Mouse (Mus musculus) macrophage (primary cell): ENCODE results near the gene Aloxe3. TPM values are rescaled to one million over a fixed set of nuclear protein-coding genes. Genes with fewer than 3 reads are reported as not detected.

Experiments
- H3K27ac ChIP-seq: fragments of 350-480 bp; formaldehyde crosslinking; 2 replicates; pipeline ENCODE4 v1.9.0; 2021
- H3K36me3 ChIP-seq: fragments of 350-480 bp; formaldehyde crosslinking; 2 replicates; pipeline ENCODE4 v1.9.0; 2021; ENCODE audit errors: inconsistent target
- H3K4me3 ChIP-seq: fragments of 350-480 bp; formaldehyde crosslinking; 2 replicates; pipeline ENCODE4 v1.9.0; 2021; ENCODE audit errors: inconsistent target
- H3K79me2 ChIP-seq: fragments of 350-480 bp; formaldehyde crosslinking; 2 replicates; pipeline ENCODE4 v1.9.0; 2021; ENCODE audit errors: inconsistent target
- WGBS: methylation state at CpG from one replicate; pipeline ENCODE4 v1.1.7; 2026; ENCODE audit warnings: inconsistent platforms; ENCODE audit not compliant: missing documents; 5-methylcytosine and 5-hydroxymethylcytosine counted together
- polyA plus RNA-seq: library from polyadenylated mRNA; stranded (reverse); fragments of 250-400 nt; gene quantifications from 3 replicates; pipeline ENCODE4 v1.2.4, GENCODE M21; 2018; ENCODE audit warnings: inconsistent platforms

The Aloxe3 gene
- polyA plus RNA-seq, 1 experiment from 2014 or later, result not detected

DNA sequence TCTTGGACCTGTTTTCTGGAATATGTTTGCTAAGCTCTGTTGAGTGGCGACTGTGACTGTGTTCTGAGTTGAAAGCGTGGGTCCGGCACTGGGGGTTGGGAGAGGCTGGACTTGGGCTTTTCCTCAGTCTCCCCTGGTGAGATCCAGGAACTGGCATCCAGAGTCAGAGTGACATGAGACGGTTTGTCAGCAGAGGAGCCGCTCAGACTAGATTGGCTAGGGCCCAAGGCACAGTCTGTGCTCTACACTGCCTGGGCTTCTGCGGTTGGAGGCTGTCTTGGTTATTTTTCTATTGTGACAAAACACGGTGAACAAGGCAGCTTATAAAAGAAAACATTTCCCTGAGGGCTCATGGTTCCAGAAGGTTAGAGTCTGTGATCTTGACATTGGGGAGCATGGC, 21.9 kb downstream of the Aloxe3 start:
- Histone ChIP-seq H3K36me3 (no peaks in the 10 kb centered on the region), H3K79me2 (no peaks in the 10 kb centered on the region), H3K4me3 (no peak overlapping the region), H3K27ac (no peak overlapping the region)
- 87% methylated on average over 7 of the region's 7 CpGs for WGBS

DNA sequence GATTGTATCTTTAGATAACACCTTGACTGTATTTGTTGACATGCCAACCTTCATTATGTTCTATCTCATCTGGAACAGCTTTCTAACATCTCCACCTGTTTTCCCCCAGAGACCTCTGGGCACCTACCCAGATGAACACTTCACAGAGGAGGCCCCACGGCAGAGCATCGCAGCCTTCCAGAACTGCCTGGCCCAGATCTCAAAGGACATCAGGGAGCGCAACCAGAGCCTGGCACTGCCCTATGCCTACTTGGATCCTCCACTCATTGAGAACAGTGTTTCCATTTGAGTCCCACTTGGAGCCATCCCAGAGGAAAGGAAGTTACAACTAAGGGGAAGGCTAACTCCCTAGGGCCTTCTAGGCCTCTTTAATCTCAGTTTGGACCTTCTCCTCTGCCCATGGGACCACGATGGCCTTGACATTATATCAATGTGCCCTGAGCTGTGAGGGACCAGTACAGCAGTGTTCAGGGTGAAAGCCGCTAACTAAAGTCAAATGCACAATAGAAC, 22.8 kb downstream of the Aloxe3 start:
- Histone ChIP-seq H3K79me2 (no peaks in the 10 kb centered on the region), H3K4me3 (no peak overlapping the region), H3K27ac (no peak overlapping the region), H3K36me3 (no peaks in the 10 kb centered on the region)
- WGBS, result 85% methylated on average over 5 of the region's 5 CpGs

DNA sequence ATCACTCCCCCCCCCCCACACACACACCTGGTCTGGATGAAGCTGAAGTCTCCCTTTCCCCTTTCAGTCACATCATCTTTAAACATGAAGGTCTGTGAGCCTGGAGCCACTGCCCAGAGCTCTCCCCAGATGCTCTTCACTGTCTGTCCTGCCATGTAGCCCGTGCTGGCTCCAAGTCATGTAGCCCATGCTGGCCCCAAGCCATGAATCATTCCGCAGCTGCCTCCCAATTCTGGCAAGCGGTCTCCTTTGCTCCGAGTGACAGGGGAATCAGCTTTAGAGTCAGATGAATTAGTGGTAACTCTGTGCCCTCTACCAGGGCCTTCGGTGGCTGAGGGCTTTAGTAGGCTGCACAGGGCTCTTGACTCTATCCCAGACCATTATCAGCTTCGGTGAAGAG, 24.0 kb downstream of the Aloxe3 start:
- no peak overlapping the region for H3K27ac ChIP-seq
- H3K4me3 ChIP-seq, result no peak overlapping the region
- no peaks in the 10 kb centered on the region for H3K79me2 ChIP-seq
- H3K36me3 ChIP-seq, result no peaks in the 10 kb centered on the region
- 80% methylated on average over 6 of the region's 6 CpGs for WGBS

DNA sequence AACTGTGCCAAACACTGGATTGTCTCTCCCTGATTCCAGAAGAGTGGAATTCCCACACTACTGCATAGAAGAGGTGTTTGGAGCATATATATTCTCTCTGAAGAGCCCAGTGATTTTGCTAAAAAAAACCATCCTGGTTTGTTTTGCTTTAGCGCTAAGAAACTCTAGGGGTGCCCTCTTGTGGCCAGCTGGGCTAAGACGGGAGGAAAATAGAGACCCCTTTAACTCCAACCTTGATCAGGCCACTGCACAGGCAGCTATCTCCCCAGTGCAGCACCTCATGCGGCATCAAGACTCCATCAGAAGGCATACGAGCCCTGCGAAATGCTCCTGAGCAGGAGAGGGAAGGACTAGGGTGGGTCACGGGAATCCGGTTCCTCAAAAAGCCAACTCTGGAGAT, 24.7 kb downstream of the Aloxe3 start:
- Histone ChIP-seq H3K36me3 (no peaks in the 10 kb centered on the region), H3K4me3 (no peak overlapping the region), H3K79me2 (no peaks in the 10 kb centered on the region), H3K27ac (no peak overlapping the region)
- whole genome bisulfite sequencing, result 10% methylated on average over 7 of the region's 7 CpGs

DNA sequence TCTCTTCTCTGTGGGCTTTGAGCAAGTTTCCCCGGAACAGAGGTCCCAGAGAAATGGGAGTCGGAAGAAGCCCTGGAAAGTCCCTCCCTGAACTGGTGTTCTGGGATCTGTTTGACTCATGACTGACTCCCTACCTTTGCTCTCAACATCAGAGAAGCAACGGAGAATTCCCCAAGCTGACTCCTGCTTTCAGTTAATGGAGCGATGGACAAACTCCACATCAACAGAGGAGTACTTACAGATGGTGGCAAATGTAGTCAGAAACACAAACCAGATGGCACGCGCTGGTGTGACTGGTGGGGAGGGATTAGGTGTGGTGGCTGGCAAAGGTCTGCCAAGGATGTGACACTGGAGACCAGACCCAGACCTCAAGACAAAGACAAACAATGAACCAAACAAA, 25.3 kb downstream of the Aloxe3 start:
- 80% methylated on average over 6 of the region's 6 CpGs for WGBS
- H3K36me3 ChIP-seq, result no peaks in the 10 kb centered on the region
- no peaks in the 10 kb centered on the region for H3K79me2 ChIP-seq
- H3K4me3 ChIP-seq, result no peak overlapping the region
- H3K27ac ChIP-seq, result no peak overlapping the region

DNA sequence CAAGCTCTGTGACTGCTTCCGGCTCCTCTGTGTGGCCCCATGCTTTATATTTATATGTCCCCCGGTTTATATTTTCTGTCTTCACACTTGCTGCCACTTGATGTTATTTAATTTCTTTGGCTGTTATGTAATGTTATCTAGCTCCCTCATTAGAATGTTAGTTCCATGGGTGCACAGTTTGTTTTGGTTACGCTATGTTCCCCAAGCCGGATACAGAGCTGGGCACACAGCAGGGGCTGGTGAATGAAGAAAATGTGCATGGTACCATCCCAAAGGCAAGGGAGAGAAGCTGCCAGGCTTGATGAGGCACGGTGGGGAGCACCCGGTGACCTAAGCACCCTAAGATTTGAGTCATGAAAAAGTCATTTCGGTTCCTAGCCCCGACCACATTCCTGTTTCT, 28.1 kb downstream of the Aloxe3 start:
- 81% methylated on average over 8 of the region's 8 CpGs for WGBS
- H3K4me3 ChIP-seq, result no peak overlapping the region
- H3K36me3 ChIP-seq, result no peaks in the 10 kb centered on the region
- H3K27ac ChIP-seq, result no peak overlapping the region
- H3K79me2 ChIP-seq, result no peaks in the 10 kb centered on the region

DNA sequence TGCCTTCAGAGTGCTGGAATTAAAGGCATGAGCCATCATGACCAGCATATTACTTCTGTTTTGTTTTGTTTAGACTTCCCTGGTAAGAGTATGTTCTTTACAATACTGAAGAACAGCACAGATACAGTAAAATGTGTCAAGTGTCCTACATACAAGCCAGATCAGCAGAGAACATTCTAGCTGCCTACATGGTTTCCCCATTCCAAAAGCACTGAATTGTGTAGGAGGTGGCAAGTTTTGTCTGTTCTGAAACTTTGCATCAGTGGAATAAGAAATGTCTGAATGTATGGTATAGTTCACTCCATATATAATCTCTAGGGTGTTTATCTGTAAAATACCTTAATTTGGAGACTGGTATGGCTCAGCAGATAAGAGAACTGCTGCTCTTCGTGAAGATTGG, 29.7 kb downstream of the Aloxe3 start:
- Histone ChIP-seq H3K27ac (no peak overlapping the region), H3K4me3 (no peak overlapping the region), H3K36me3 (no peaks in the 10 kb centered on the region), H3K79me2 (no peaks in the 10 kb centered on the region)
- 29% methylated on average over 1 of the region's 1 CpGs for WGBS

DNA sequence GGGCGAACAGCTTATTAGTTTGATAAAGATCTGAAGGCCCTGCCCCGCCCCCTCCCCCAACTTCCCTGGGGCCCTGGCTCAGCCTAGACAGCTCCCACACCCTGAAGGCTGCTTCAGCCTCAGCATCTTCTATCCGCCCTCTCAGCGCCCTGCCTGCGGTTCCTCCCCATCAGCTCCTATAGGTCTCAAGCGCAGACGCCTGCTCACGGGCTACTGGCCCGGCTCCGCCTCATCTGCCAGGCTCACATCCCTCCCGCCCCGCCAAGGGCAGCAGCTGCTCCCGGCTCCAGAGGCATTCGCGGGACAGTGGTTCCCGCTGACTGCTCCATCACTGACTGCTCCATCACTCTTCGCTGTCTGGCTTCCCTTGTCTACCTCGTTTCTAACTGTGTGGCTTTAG, 31.1 kb downstream of the Aloxe3 start, which contains the start of gene Alox12b:
Gene Alox12b, plus strand, starts transcription at position 190 of the 400 bp plus-strand sequence.
- Histone ChIP-seq H3K27ac (no peak within 1 kb of the TSS), H3K79me2 (no peaks in the 10 kb centered on the region), H3K36me3 (no peaks in the 10 kb centered on the region), H3K4me3 (no peak within 1 kb of the TSS)
- 12% methylated on average over 18 of the region's 18 CpGs for WGBS

DNA sequence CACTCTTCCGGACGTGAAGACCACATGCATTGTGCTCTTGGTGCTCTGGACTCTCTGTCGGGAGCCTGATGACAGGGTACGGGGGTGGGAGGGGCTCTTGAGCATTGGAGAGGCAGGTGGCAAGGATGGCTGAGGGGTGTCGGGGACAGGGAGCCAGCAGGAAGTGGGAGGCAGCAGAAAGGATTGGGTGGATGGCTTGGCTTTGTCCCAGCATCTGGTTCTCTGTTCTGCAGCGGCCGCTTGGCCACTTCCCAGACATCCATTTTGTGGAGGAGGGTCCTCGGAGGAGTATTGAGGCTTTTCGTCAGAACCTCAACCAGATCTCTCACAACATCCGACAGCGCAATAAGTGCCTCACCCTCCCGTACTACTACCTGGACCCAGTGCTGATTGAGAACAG, 43.6 kb downstream of the Aloxe3 start:
- no peak overlapping the region for H3K4me3 ChIP-seq
- 89% methylated on average over 12 of the region's 12 CpGs for WGBS
- H3K36me3 ChIP-seq, result no peaks in the 10 kb centered on the region
- H3K27ac ChIP-seq, result no peak overlapping the region
- no peaks in the 10 kb centered on the region for H3K79me2 ChIP-seq

DNA sequence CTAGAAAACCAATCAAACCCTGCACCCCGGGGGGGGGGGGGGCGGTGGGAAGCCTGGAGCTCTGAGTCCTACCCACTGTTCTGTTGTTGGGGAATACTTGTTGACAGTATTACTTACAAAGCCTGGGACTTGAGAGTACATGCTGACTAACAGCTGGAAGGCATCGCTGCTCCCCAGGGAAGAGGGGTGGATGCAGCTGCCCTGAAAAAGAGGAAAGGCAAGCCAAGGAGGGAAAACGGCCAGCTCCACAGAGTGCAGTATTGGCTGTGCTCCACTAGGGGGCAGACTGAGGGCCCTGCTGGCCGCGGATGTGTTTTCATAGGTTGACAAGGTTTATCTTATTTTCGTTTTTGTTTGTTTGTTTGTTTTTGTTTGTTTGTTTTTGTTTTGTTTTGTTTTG, 45.9 kb downstream of the Aloxe3 start:
- Histone ChIP-seq H3K27ac (no peak overlapping the region), H3K36me3 (no peaks in the 10 kb centered on the region), H3K4me3 (no peak overlapping the region), H3K79me2 (no peaks in the 10 kb centered on the region)
- WGBS, result 35% methylated on average over 7 of the region's 7 CpGs

DNA sequence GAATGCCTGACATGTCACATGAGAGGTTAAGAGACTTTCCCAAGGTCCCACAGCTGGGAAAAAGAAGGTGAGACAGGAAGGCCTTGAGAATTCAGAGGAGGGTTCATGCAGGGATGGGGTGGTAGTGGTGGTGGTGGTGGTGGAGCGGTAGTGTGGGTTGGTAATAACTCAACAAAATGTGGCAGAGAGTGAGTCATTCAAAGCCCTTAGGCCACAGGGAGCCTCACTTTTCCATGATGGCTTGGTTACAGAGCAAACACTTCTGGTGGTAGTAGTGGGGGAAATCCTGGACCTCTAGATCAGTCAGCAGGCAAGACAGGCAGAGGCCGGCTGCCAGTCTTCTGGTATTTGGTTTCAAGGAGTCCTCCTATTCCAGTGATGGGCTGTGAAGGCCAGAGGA, 46.9 kb downstream of the Aloxe3 start:
- Histone ChIP-seq H3K27ac (no peak overlapping the region), H3K79me2 (no peaks in the 10 kb centered on the region), H3K4me3 (no peak overlapping the region), H3K36me3 (no peaks in the 10 kb centered on the region)
- 96% methylated on average over 2 of the region's 2 CpGs for WGBS

DNA sequence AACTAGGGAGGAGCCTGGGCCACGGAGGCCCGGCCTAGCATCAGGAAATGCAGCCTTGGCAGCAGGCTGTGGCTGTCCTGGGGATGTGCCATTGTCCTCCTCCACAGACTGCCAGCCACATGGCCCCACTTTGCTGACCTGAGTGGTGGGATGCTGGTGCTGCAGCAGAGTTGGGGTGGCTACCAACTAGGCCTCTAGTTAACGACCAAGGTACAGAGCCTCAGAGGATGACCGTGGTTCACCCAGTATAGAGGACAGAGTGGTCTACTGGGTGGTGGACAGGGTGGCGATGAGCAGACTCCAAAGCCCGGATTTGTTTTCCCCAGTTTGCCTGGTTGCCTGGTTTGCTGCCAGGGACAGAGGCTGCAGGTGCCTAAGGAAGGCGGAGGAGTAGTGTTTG, 49.0 kb downstream of the Aloxe3 start:
- H3K4me3 ChIP-seq, result no peak overlapping the region
- no peaks in the 10 kb centered on the region for H3K79me2 ChIP-seq
- no peaks in the 10 kb centered on the region for H3K36me3 ChIP-seq
- no peak overlapping the region for H3K27ac ChIP-seq
- 91% methylated on average over 7 of the region's 7 CpGs for WGBS

DNA sequence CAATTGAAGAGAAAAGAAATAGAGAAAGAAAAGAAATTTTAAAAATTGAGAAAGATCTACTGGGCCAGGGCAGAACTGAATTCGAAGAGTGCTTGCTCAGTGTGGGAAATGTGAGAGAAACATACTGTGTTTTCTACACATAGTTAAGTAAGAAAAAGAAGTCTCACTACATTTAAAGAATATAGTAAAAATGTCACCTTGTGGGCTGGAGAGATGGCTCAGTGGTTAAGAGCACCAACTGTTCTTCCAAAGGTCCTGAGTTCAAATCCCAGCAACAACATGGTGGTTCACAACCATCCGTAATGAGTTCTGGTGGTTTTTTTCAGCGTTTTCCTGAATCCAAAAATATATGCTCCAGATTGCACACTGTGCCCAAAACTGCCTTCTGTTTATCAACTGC, 52.8 kb downstream of the Aloxe3 start:
- 68% methylated on average over 3 of the region's 3 CpGs for WGBS
- Histone ChIP-seq H3K36me3 (no peaks in the 10 kb centered on the region), H3K4me3 (no peak overlapping the region), H3K27ac (no peak overlapping the region), H3K79me2 (no peaks in the 10 kb centered on the region)

DNA sequence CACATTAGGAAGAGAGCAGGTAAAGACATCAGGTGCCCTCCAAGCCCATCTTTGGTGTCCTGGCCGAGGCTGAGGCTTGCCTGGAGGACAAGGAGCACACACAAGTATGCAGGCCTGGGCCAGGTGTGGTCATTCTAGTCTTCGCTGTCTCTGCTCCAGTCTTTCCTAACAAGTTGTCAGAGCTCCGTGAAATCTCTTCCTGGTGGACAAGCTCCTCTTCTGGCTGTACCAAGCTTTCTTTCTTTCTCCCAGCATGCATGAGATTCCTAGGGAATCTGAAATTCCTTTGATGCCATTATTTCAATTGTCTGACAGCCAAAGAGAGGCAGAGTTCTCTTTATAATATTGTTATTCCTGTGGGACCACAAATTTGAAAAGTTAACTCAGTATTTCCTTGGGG, 53.8 kb downstream of the Aloxe3 start:
- 84% methylated on average over 3 of the region's 3 CpGs for WGBS
- no peak overlapping the region for H3K27ac ChIP-seq
- H3K79me2 ChIP-seq, result no peaks in the 10 kb centered on the region
- H3K4me3 ChIP-seq, result no peak overlapping the region
- H3K36me3 ChIP-seq, result no peaks in the 10 kb centered on the region

DNA sequence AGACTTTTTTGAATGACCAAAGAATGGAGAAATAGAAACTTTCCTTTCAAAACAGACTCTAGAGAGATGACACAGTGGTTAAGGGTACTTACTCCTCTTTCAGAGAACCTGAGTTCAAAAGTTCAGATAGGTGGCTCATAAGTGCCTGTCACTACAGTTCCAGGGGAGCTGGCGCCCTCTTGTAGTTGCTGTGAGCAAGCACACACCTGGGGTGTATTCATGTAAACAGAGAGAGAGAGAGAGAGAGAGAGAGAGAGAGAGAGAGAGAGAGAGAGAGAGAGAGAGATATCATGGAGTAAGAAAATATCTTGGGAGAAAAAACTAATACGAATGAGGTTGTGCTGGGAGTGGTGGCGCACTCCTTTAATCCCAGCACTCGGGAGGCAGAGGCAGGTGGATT, 54.4 kb downstream of the Aloxe3 start:
- H3K79me2 ChIP-seq, result no peaks in the 10 kb centered on the region
- H3K36me3 ChIP-seq, result no peaks in the 10 kb centered on the region
- H3K27ac ChIP-seq, result no peak overlapping the region
- H3K4me3 ChIP-seq, result no peak overlapping the region
- WGBS, result 84% methylated on average over 3 of the region's 4 CpGs

DNA sequence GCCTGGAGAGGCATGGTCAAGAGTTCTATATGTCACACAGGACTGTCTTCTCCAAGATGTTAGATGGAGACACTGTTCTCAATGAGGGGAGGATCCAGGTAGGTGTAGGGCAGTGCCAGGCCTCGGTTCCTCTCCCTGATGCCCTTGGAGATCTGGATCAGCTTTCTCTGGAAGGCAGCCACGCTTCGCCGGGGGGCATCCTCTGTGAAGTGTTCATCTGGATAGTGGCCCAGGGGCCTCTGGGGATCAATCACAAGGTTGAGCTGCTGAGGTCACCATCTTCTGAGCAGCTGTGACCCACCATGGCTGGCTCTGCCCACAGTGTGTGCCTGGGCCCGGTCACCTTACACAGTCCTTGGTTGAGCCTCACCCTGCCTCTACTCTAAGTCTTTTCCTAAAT, 59.3 kb downstream of the Aloxe3 start:
- WGBS, result 90% methylated on average over 5 of the region's 5 CpGs
- Histone ChIP-seq H3K27ac (no peak overlapping the region), H3K4me3 (no peak overlapping the region), H3K36me3 (no peaks in the 10 kb centered on the region), H3K79me2 (no peaks in the 10 kb centered on the region)
